Mouse (Mus musculus): ENCODE results near the gene Hnrnph3. TPM values are rescaled to one million over a fixed set of nuclear protein-coding genes. Genes with fewer than 3 reads are reported as not detected.

The Hnrnph3 gene
- total and polyA plus RNA-seq, 3 experiments, result 9.5 to 37.8 (median 15.1) TPM

- H3K36me3 ChIP-seq (replicated peaks in 1 of 2; ENCODE audit: control insufficient read depth in 1 of 2, insufficient read depth in 1 of 2, low read length in 1 of 2), result peaks cover 55 to 93% of the 10 kb centered on the region in 2 experiments
- H3K9me3 ChIP-seq (replicated peaks; ENCODE audit: low read length), result no peaks in the 10 kb centered on the region
- no peak overlapping the region for H3K9ac ChIP-seq (ENCODE audit: insufficient read depth, low read depth)
- dilution Hi-C loops (cut with MboI; ENCODE audit: extremely low pct_ligation_motif_present, extremely low pct_unique_long_range_greater_than_20kb, low sequenced_read_pairs) (no loop called here), in situ Hi-C loops (cut with MboI; ENCODE audit: low pct_ligation_motif_present, low pct_unique_long_range_greater_than_20kb, low sequenced_read_pairs) (no loop called here)
- DNase-seq (ENCODE audit: extremely low read depth), result no peak
- no peak overlapping the region for H3K4me2 ChIP-seq (ENCODE audit: insufficient read depth, low read depth, poor library complexity, severe bottlenecking)
- H3K27ac ChIP-seq (ENCODE audit: insufficient read depth, low read depth), result no peak overlapping the region; the same call in 1 of the 2 replicates
- no peaks in the 10 kb centered on the region for H3K4me1 ChIP-seq (ENCODE audit: control insufficient read depth in 1 of 2, insufficient read depth in 2 of 2)
- H3K79me2 ChIP-seq (replicated peaks; ENCODE audit: control insufficient read depth, extremely low read depth, insufficient read depth, poor library complexity, severe bottlenecking), result no peaks in the 10 kb centered on the region
- TF ChIP-seq USF1 (IDR thresholded peaks at IDR 0.05; ENCODE audit: low read depth, low read length) (no peak), JUN (IDR thresholded peaks at IDR 0.05; ENCODE audit: insufficient read depth, low read depth, low read length) (no peak), HCFC1 (IDR thresholded peaks at IDR 0.05; ENCODE audit: low read depth, low read length) (no peak), PAX5 (IDR thresholded peaks at IDR 0.05; ENCODE audit: low read length) (no peak)
- no peaks in the 10 kb centered on the region for H3K27me3 ChIP-seq (replicated peaks)
- H3K4me3 ChIP-seq (replicated peaks in 1 of 3; ENCODE audit: low read depth in 2 of 3, low read length in 2 of 3, poor library complexity in 1 of 3), result no peak overlapping the region
Measured at GRCm38 (mm10) chr10:63010268-63010667, 13.7 kb downstream of the Hnrnph3 start.

- Histone ChIP-seq H3K27me3 (replicated peaks) (no peaks in the 10 kb centered on the region), H3K9me3 (replicated peaks; ENCODE audit: low read length) (no peaks in the 10 kb centered on the region), H3K4me2 (ENCODE audit: insufficient read depth, low read depth, poor library complexity, severe bottlenecking) (no peak overlapping the region), H3K4me1 (ENCODE audit: control insufficient read depth in 1 of 2, insufficient read depth in 2 of 2) (peaks cover 0 to 9% of the 10 kb centered on the region in 2 experiments; a peak in 1 of 4 replicates), H3K4me3 (replicated peaks in 1 of 3; ENCODE audit: low read depth in 2 of 3, low read length in 2 of 3, poor library complexity in 1 of 3) (no peak overlapping the region), H3K9ac (ENCODE audit: insufficient read depth, low read depth) (no peak overlapping the region), H3K36me3 (replicated peaks in 1 of 2; ENCODE audit: control insufficient read depth in 1 of 2, insufficient read depth in 1 of 2, low read length in 1 of 2) (peaks cover 60 to 94% of the 10 kb centered on the region in 2 experiments), H3K27ac (ENCODE audit: insufficient read depth, low read depth) (no peak overlapping the region), H3K79me2 (replicated peaks; ENCODE audit: control insufficient read depth, extremely low read depth, insufficient read depth, poor library complexity, severe bottlenecking) (no peaks in the 10 kb centered on the region)
- dilution Hi-C loops (cut with MboI; ENCODE audit: extremely low pct_ligation_motif_present, extremely low pct_unique_long_range_greater_than_20kb, low sequenced_read_pairs), result no loop called here
- DNase-seq (ENCODE audit: extremely low read depth), result no peak
- TF ChIP-seq MYC (IDR thresholded peaks at IDR 0.05; ENCODE audit: low read depth, low read length) (no peak), E2F4 (IDR thresholded peaks at IDR 0.05; ENCODE audit: insufficient replicate concordance, low read depth, low read length) (no peak), IRF4 (IDR thresholded peaks at IDR 0.05; ENCODE audit: low read depth, low read length) (no peak), NELFE (IDR thresholded peaks at IDR 0.05; ENCODE audit: low read depth, low read length) (no peak), JUN (IDR thresholded peaks at IDR 0.05; ENCODE audit: insufficient read depth, low read depth, low read length) (no peak), TBP (conservative IDR thresholded peaks at IDR 0.05; ENCODE audit: low read depth, low read length) (no peak), UBTF (IDR thresholded peaks at IDR 0.05; ENCODE audit: low read depth, low read length) (no peak), ETS1 (conservative IDR thresholded peaks at IDR 0.05; ENCODE audit: low read depth, low read length) (no peak), BHLHE40 (IDR thresholded peaks at IDR 0.05; ENCODE audit: low read depth, low read length) (no peak), USF2 (conservative IDR thresholded peaks at IDR 0.05; ENCODE audit: low read depth, low read length) (no peak), TCF12 (IDR thresholded peaks at IDR 0.05; ENCODE audit: low read depth, low read length) (no peak), MAZ (IDR thresholded peaks at IDR 0.05; ENCODE audit: low read depth, low read length) (no peak), HCFC1 (IDR thresholded peaks at IDR 0.05; ENCODE audit: low read depth, low read length) (no peak), ELF1 (IDR thresholded peaks at IDR 0.05; ENCODE audit: low read depth, low read length) (no peak), KAT2A (IDR thresholded peaks at IDR 0.05; ENCODE audit: insufficient replicate concordance, low read length) (no peak), RCOR1 (conservative IDR thresholded peaks at IDR 0.05; ENCODE audit: low read depth, low read length) (no peak), USF1 (IDR thresholded peaks at IDR 0.05; ENCODE audit: low read depth, low read length) (no peak)
- in situ Hi-C loops (cut with MboI; ENCODE audit: low pct_ligation_motif_present, low pct_unique_long_range_greater_than_20kb, low sequenced_read_pairs), result no loop called here
Measured at GRCm38 (mm10) chr10:63008193-63008592, 15.8 kb downstream of the Hnrnph3 start.

Measured in CH12.LX (cell line).